Mouse (Mus musculus) left cerebral cortex, postnatal 4 days (tissue): ENCODE data around the gene Msrb1. TPM values are rescaled to one million over a fixed set of nuclear protein-coding genes. Genes with fewer than 3 reads are reported as not detected.

Experiments
- DNase-seq: peaks from one replicate; pipeline ENCODE4 v3.0.0-alpha.2; 2022
- intact Hi-C: fragments of 180-260 bp; cut with DNase I; formaldehyde crosslinking; loops from one replicate; pipeline ENCODE4 v1.15.1; 2025
- total RNA-seq, 2 experiments: library from RNA; stranded (reverse); gene quantifications; 2 replicates each; pipeline ENCODE4 v1.2.3; 2021

The Msrb1 gene
- total RNA-seq, 2 experiments from 2014 or later: 36.6 to 42.7 TPM

- DNase-seq: no peak
- intact Hi-C loops: no loop called here
These were observed 3.5 kb downstream of the Msrb1 start for GRCm38 (mm10) chr17:24739926-24740325.

- intact Hi-C loops: no loop called here
- DNase-seq: no peak
These were observed 5.9 kb downstream of the Msrb1 start for GRCm38 (mm10) chr17:24742307-24742706.

- no peak for DNase-seq
- intact Hi-C loops: no loop called here
These were observed 7.5 kb downstream of the Msrb1 start for GRCm38 (mm10) chr17:24743896-24744295.

DNA sequence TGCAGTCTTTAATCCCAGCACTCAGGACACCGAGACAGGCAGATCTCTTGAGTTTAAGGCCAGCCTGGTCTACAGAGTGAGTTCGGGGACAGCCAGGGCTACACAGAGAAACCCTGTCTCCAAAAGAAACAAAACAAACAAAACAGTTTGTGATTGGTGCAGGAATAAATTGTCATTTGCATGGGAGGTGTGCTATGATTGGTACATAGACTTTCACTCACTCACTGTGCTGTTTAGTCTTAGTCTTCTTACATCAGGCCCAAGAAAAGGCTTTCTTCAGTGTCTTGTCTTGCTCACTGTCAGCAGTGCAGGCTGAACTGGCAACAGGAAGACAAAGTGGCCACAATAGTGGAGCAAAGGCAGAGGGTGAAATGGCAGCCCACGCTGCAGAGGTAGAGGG, 7.9 kb downstream of the Msrb1 start:
- intact Hi-C loops: no loop called here

DNA sequence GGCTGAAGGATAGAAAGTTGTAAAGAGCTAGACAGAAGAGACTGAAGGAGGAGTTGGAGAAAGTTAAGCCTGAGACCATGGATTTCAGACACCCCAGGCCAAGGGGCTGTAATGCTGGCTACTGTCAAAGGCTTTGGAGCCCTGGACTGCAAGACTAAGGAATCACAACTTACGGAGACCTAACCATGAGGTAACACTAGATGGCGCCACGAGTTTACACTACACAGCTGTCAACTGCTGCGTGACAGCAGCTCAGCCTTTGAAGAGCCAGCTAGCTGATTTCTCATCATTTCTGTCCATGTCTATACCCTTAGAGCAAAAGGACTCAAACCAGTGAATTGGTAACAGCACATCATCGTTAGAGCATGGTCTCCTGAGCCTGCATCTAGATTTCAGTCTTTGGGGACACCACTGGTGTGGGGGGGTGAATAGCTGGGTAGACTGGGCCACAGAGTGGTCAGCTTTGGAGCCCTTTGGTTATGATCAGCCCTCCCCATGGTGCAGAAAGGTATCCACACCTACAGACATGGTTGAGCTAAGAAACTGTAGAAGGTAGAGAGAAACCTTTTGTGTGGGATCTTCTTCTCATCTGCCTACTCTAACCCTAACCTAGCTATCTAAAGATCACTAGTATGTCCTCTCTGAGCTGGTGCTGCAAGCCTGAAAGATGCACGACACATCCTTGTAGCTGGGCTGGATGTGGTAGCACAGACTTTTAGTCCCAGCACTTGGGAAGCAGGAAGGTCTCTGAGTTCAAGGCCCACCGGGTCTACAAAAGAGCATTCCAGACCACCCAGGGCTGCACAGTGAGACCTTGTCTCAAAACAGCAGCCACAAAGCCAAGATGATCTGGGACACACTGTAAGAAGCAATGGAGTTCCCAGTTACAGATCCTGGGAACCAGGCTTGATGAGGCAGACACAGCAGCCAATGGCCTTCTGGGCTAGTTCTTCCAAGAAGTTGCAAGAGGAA, 9.4 kb downstream of the Msrb1 start:
- intact Hi-C loops: no loop called here
- peak; percentile 85 for DNase-seq

More for the DNA sequence above, 7.9 kb downstream of the Msrb1 start:
- DNase-seq: no peak

GRCm38 (mm10) chr17:24746986-24747385, 10.5 kb downstream of the Msrb1 start:
- intact Hi-C loops: no loop called here
- DNase-seq: no peak

GRCm38 (mm10) chr17:24751528-24751927, 15.1 kb downstream of the Msrb1 start:
- no peak for DNase-seq
- intact Hi-C loops: loop anchor here (5.0 kb wide), 1 partner anchor 71 kb away; no protein-coding TSS in a partner anchor

DNA sequence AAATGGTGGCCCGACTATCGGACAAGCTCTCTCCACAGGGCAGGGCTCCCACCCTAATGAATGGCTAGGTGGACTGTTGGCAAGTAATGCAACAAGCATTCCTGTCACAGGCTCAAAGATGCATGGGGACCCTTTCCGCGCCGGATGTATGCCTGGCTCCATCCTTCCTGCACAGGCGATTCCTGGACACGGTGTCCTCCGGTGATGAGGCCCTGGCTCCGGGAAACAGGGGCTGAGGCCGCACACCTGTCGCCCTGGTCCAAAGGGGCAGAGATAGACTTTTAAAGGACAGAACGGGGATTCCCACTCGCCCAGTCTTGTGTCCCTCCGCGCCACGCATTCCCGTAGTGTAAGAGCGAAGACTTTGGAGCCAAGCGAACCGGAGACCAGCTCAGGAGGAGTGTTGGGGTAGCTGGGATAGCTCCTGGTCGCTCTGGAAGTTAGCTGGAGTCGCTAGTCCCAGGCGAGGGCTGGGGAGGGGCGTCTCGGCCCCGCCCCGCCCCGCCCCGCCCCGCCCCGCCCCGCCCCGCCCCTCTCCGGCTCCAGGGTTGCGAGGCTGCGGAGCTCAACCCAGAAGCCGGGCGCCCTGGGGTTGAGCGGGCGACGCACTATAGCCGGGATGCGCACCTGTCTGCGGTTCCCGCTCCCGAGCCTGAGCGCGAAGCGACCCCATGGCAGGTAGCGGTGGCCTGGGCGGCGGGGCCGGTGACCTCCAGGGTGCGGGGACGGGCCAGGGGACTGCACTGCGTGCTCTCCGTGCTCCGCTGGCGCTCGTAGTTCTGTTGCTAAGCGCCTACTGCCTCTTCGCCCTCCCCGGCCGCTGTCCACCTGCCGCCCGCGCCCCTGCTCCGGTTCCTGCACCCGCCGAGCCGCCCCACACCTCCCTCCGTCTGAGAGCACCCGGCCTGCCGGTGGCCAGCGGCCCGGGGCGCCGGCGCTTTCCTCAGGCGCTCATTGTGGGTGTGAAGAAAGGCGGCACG, 16.3 kb downstream of the Msrb1 start, which contains the start of gene Hs3st6:
Gene Hs3st6 (plus strand): TSS at position 574 of the 980 bp plus-strand sequence.
- intact Hi-C loops: loop anchor here (5.0 kb wide), 1 partner anchor 70 kb away; no protein-coding TSS in a partner anchor
- no peak for DNase-seq

DNA sequence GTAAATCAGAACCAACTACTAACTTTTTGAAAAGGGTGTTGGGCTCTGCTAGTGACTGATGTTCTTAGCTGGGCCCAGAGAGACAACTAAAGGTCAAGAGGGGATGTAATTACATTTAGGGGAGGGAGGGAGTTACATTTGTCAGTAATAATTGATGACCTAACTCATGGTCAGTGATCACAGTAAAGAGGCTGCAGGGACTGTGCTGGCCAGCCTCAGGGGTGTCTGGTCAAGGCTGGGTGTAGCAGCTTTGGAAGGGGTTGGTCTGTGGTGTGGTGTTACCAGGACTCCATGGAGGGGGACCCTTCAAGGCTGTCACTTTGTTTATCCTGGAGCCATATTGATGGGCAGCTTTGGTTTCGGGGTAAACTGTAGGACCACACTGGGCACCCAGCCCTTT, 21.0 kb downstream of the Msrb1 start:
- no peak for DNase-seq
- intact Hi-C loops: no loop called here

DNA sequence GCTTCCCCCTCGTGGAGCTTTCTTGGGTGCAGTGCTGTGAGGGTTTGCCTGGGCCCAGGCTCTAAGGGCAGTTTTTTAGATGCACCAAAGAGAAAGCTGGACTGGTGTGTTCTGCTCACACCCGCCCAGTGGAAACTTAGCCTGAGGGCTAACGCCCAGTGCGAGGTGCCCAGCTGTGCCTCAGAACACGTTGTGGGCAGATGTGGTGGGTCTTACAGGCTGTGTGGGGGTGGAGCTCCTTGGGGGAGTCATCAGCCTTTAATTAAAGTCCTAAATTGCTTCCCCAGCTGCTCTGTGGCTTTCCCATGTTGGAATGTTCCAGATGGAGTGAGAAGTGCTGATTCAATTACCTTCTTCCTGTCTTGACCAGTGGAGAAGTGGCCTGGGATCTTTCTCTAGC, 24.7 kb downstream of the Msrb1 start:
- intact Hi-C loops: no loop called here
- DNase-seq: no peak

- intact Hi-C loops: no loop called here
- peak; percentile 25 for DNase-seq
These were observed 28.8 kb downstream of the Msrb1 start for GRCm38 (mm10) chr17:24765016-24765905.

DNA sequence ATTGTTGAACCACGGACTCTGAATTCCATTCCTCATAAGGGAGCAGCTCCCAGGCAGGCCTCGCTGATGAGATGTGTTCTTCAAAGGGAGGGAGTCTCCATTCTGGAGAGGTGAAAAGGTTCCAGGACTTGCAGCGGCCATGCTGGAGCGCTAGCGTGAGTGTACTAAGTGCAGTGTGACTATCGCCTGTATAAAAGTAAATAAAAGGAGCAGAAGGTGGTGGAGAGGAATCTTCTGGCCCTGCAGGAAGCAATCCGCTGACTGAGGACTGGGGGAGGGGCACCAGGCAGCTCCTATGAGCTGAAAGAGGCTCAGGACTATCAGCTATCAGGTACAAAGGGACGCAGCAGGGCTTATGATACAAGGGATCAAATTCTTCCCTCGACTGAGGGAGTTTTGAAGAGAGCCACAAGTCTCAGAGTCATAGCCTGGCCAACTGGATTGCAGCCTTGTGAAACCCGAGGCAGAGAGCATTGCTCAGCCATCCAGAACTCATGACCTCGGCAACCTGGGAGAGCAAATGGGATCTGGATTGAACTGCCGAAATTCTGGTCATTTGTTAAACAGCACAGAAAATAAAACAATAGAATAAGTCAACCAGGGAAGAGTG, 29.9 kb downstream of the Msrb1 start:
- intact Hi-C loops: no loop called here
- DNase-seq: no peak

DNA sequence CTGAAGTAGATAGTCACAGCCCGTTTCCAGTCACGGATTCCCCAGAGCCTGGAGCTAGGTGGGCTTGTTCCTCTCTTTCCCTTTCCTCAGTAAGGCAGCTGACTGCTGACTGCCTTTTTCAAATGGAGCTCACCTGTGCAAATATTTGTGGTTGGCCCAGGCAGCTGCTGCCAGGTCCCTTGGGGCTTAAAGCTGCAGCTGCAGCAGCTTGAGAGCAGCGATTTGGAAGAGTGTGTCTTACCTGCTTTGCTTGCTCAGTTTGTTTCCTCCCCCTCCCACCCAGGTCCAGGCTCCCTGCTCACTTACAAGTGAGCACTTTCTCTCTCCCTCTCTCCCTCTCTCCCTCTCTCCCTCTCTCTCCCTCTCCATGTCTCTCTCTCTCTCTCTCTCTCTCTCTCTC, 32.7 kb downstream of the Msrb1 start:
- no peak for DNase-seq
- intact Hi-C loops: no loop called here

GRCm38 (mm10) chr17:24773241-24773640, 36.8 kb downstream of the Msrb1 start:
- intact Hi-C loops: no loop called here
- DNase-seq: no peak

- intact Hi-C loops: no loop called here
These were observed 38.7 kb downstream of the Msrb1 start for GRCm38 (mm10) chr17:24775173-24775572.

GRCm38 (mm10) chr17:24777073-24777472, 40.6 kb downstream of the Msrb1 start:
- intact Hi-C loops: no loop called here
- DNase-seq: no peak

More at GRCm38 (mm10) chr17:24775173-24775572, 38.7 kb downstream of the Msrb1 start:
- DNase-seq: no peak

GRCm38 (mm10) chr17:24780821-24781220, 44.4 kb downstream of the Msrb1 start:
- intact Hi-C loops: loop anchor here (2.0 kb wide), 1 partner anchor 36 kb away; no protein-coding TSS in a partner anchor
- DNase-seq: no peak

DNA sequence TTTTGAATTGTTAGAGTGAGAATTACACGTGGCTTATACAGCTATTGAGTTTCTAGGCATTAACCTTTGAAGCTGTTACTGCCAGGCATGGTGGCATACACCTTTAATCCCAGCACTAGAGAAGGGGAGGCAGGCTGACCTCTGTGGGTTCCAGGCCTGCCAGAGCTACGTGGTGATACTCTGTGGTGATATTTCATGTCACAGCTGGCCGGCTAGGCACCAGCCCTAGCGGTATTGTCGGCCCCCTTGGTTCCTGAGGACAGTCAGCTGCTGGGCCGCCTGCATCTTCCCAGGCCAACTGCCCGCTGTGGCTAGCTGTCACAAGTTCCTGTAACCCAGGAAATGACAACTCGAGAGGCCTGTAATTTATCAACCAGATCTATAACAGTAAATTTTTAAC, 55.7 kb downstream of the Msrb1 start:
- intact Hi-C loops: no loop called here
- DNase-seq: no peak
